Mouse (Mus musculus) heart, embryonic 11.5 days (tissue): ENCODE data around the gene Adgrg7. TPM values are rescaled to one million over a fixed set of nuclear protein-coding genes. Genes with fewer than 3 reads are reported as not detected.

Experiments used
- ATAC-seq: fragments of 200-750 bp; cut with Nextera tagmentation; replicated peaks from 2 replicates; pipeline ENCODE4 v1.8.0; 2017; ENCODE audit warnings: moderate library complexity; ENCODE audit not compliant: insufficient number of reproducible peaks, low FRiP score, low TSS enrichment
- H3K27ac ChIP-seq: fragments of 300-500 bp; sonication (generic); 2 replicates; pipeline ENCODE4 v1.5.1; 2014; ENCODE audit warnings: mild to moderate bottlenecking, low read depth, low read length
- H3K27me3 ChIP-seq: fragments of 300-500 bp; sonication (generic); 2 replicates; pipeline ENCODE4 v1.6.1; 2014; ENCODE audit warnings: mild to moderate bottlenecking, low read length, mixed read lengths; ENCODE audit not compliant: control insufficient read depth, insufficient read depth
- H3K36me3 ChIP-seq: fragments of 300-500 bp; sonication (generic); 2 replicates; pipeline ENCODE4 v1.6.1; 2014; ENCODE audit warnings: mild to moderate bottlenecking, low read length, moderate library complexity, mixed read lengths; ENCODE audit not compliant: control insufficient read depth, insufficient read depth
- H3K4me1 ChIP-seq: fragments of 300-500 bp; sonication (generic); 2 replicates; pipeline ENCODE4 v1.6.1; 2014; ENCODE audit warnings: low read length; ENCODE audit not compliant: control insufficient read depth, insufficient read depth
- H3K4me2 ChIP-seq: fragments of 300-500 bp; sonication (generic); 2 replicates; pipeline ENCODE4 v1.6.1; 2014; ENCODE audit warnings: mild to moderate bottlenecking, moderate library complexity
- H3K4me3 ChIP-seq: fragments of 300-500 bp; sonication (generic); 2 replicates; pipeline ENCODE4 v1.5.1; 2014; ENCODE audit warnings: low read depth, low read length
- H3K9ac ChIP-seq: fragments of 300-500 bp; sonication (generic); 2 replicates; pipeline ENCODE4 v1.6.1; 2014; ENCODE audit warnings: mild to moderate bottlenecking, low read depth, low read length, moderate library complexity
- H3K9me3 ChIP-seq: fragments of 300-500 bp; sonication (generic); replicated peaks from 2 replicates; pipeline ENCODE4 v1.6.1; 2016; ENCODE audit warnings: low read length; ENCODE audit not compliant: control insufficient read depth
- WGBS: fragments of 180-500 bp; shearing (Covaris S2); extraction: QIAGEN DNeasy Blood & Tissue Kit; methylation state at CpG from one replicate; pipeline ENCODE4 v1.1.7; 2014; ENCODE audit not compliant: insufficient replicate concordance; 5-methylcytosine and 5-hydroxymethylcytosine counted together
- polyA plus RNA-seq: library from polyadenylated mRNA; unstranded; fragments of >200 nt; fragmentation: Nextera tagmentation; extraction: Ambion mirVana; gene quantifications from 2 replicates; pipeline ENCODE4 v1.2.1, GENCODE M21; 2014

Gene Adgrg7
- polyA plus RNA-seq, 1 experiment from 2014 or later, result not detected

- Histone ChIP-seq H3K9ac (no peak overlapping the region), H3K4me3 (no peak overlapping the region), H3K27me3 (no peaks in the 10 kb centered on the region), H3K4me1 (peaks cover 9% of the 10 kb centered on the region), H3K9me3 (no peaks in the 10 kb centered on the region), H3K27ac (no peak overlapping the region), H3K36me3 (no peaks in the 10 kb centered on the region), H3K4me2 (no peak overlapping the region)
- no peak for ATAC-seq
Observed at GRCm38 (mm10) chr16:56719031-56719430, 76.6 kb downstream of the Adgrg7 start.

GRCm38 (mm10) chr16:56717224-56718200 lies 78.1 kb downstream of the Adgrg7 start, which contains the start of gene Tfg:
TSS of gene Tfg (minus strand) at chr16:56717450.
- H3K4me1 ChIP-seq, result peaks cover 9% of the 10 kb centered on the region
- H3K9me3 ChIP-seq, result no peaks in the 10 kb centered on the region
- peak within 1 kb of the TSS; percentile 100 for H3K27ac ChIP-seq
- H3K9ac ChIP-seq, result peak within 1 kb of the TSS; percentile 92
- H3K4me3 ChIP-seq, result peak within 1 kb of the TSS; percentile 74
- no peaks in the 10 kb centered on the region for H3K27me3 ChIP-seq
- peak within 1 kb of the TSS; percentile 76 for H3K4me2 ChIP-seq
- ATAC-seq, result peak; percentile 96
- H3K36me3 ChIP-seq, result no peaks in the 10 kb centered on the region
- under 1% methylated on average over 61 of the region's 62 CpGs for WGBS

GRCm38 (mm10) chr16:56716557-56717179 lies 79.0 kb downstream of the Adgrg7 start:
- Histone ChIP-seq H3K27ac (peak overlapping the region; percentile 100), H3K4me3 (peak overlapping the region; percentile 74), H3K27me3 (no peaks in the 10 kb centered on the region), H3K4me1 (peaks cover 9% of the 10 kb centered on the region), H3K9me3 (no peaks in the 10 kb centered on the region), H3K36me3 (peaks cover 4% of the 10 kb centered on the region; the same call in 1 of the 2 replicates), H3K4me2 (peak overlapping the region; percentile 68), H3K9ac (peak overlapping the region; percentile 92)
- 1% methylated on average over 19 of the region's 38 CpGs for WGBS
- peak; percentile 73 for ATAC-seq

GRCm38 (mm10) chr16:56715608-56716007 lies 80.0 kb downstream of the Adgrg7 start:
- no peak overlapping the region for H3K27ac ChIP-seq
- H3K4me1 ChIP-seq, result peaks cover 9% of the 10 kb centered on the region
- peak overlapping the region; percentile 68 for H3K4me2 ChIP-seq
- H3K9me3 ChIP-seq, result no peaks in the 10 kb centered on the region
- H3K4me3 ChIP-seq, result peak overlapping the region; percentile 74; the same call in 1 of the 2 replicates
- no peak overlapping the region for H3K9ac ChIP-seq
- WGBS, result 54% methylated on average over 3 of the region's 3 CpGs
- H3K36me3 ChIP-seq, result peaks cover 10% of the 10 kb centered on the region
- H3K27me3 ChIP-seq, result no peaks in the 10 kb centered on the region
- no peak for ATAC-seq

GRCm38 (mm10) chr16:56710071-56710470 lies 85.6 kb downstream of the Adgrg7 start:
- H3K4me2 ChIP-seq, result no peak overlapping the region
- ATAC-seq, result no peak
- H3K4me3 ChIP-seq, result no peak overlapping the region
- no peak overlapping the region for H3K27ac ChIP-seq
- H3K27me3 ChIP-seq, result no peaks in the 10 kb centered on the region
- H3K36me3 ChIP-seq, result peaks cover 36% of the 10 kb centered on the region
- WGBS, result 92% methylated on average over 3 of the region's 3 CpGs
- no peaks in the 10 kb centered on the region for H3K9me3 ChIP-seq
- H3K4me1 ChIP-seq, result no peaks in the 10 kb centered on the region
- H3K9ac ChIP-seq, result no peak overlapping the region

GRCm38 (mm10) chr16:56705731-56706130 lies 89.9 kb downstream of the Adgrg7 start:
- H3K27me3 ChIP-seq, result no peaks in the 10 kb centered on the region
- WGBS, result 92% methylated on average over 3 of the region's 3 CpGs
- ATAC-seq, result no peak
- no peak overlapping the region for H3K27ac ChIP-seq
- H3K4me1 ChIP-seq, result no peaks in the 10 kb centered on the region
- no peak overlapping the region for H3K4me2 ChIP-seq
- peaks cover 34% of the 10 kb centered on the region for H3K36me3 ChIP-seq
- no peak overlapping the region for H3K9ac ChIP-seq
- H3K4me3 ChIP-seq, result no peak overlapping the region
- no peaks in the 10 kb centered on the region for H3K9me3 ChIP-seq

- 88% methylated on average over 3 of the region's 3 CpGs for WGBS
- peaks cover 11% of the 10 kb centered on the region; the same call in 1 of the 2 replicates for H3K36me3 ChIP-seq
- H3K4me1 ChIP-seq, result no peaks in the 10 kb centered on the region
- H3K9ac ChIP-seq, result no peak overlapping the region
- no peaks in the 10 kb centered on the region for H3K9me3 ChIP-seq
- H3K4me3 ChIP-seq, result no peak overlapping the region
- H3K27me3 ChIP-seq, result no peaks in the 10 kb centered on the region
- H3K27ac ChIP-seq, result no peak overlapping the region
- ATAC-seq, result no peak
- no peak overlapping the region for H3K4me2 ChIP-seq
Observed at GRCm38 (mm10) chr16:56700898-56701297, 94.8 kb downstream of the Adgrg7 start.

GRCm38 (mm10) chr16:56696448-56696847 lies 99.2 kb downstream of the Adgrg7 start:
- H3K4me3 ChIP-seq, result no peak overlapping the region
- no peaks in the 10 kb centered on the region for H3K9me3 ChIP-seq
- H3K4me1 ChIP-seq, result no peaks in the 10 kb centered on the region
- H3K27ac ChIP-seq, result no peak overlapping the region
- H3K9ac ChIP-seq, result no peak overlapping the region
- no peaks in the 10 kb centered on the region for H3K27me3 ChIP-seq
- no peak overlapping the region for H3K4me2 ChIP-seq
- peaks cover 5% of the 10 kb centered on the region; the same call in 1 of the 2 replicates for H3K36me3 ChIP-seq
- ATAC-seq, result no peak
- WGBS, result 78% methylated on average over 2 of the region's 2 CpGs
